Mouse (Mus musculus): Measurements from ENCODE around the gene Krtcap2. TPM values are rescaled to one million over a fixed set of nuclear protein-coding genes. Genes with fewer than 3 reads are reported as not detected.
A peak's percentile ranks its signal among the peaks of the same experiment; 100 is the strongest.

Gene Krtcap2
- total and polyA plus RNA-seq, 3 experiments, result 143 to 230 (median 180) TPM

GRCm38 (mm10) chr3:89202253-89203141 lies 43.3 kb upstream of the Krtcap2 start, which contains the start of gene Gba:
TSS of gene Gba (plus strand) at chr3:89202928.
- dilution Hi-C loops (cut with MboI; ENCODE audit: extremely low pct_ligation_motif_present, extremely low pct_unique_long_range_greater_than_20kb, low sequenced_read_pairs) (no loop called here), in situ Hi-C loops (cut with MboI; ENCODE audit: low pct_ligation_motif_present, low pct_unique_long_range_greater_than_20kb, low sequenced_read_pairs) (no loop called here)
- peak within 1 kb of the TSS; percentile 74 to 100 (median 75) for H3K4me3 ChIP-seq (replicated peaks in 1 of 3; ENCODE audit: low read depth in 2 of 3, low read length in 2 of 3, poor library complexity in 1 of 3)
- peaks cover 33 to 38% of the 10 kb centered on the region in 2 experiments for H3K36me3 ChIP-seq (replicated peaks in 1 of 2; ENCODE audit: control insufficient read depth in 1 of 2, insufficient read depth in 1 of 2, low read length in 1 of 2)
- peak within 1 kb of the TSS; percentile 97 for H3K9ac ChIP-seq (ENCODE audit: insufficient read depth, low read depth)
- peak; percentile 99 for TF ChIP-seq MAX (IDR thresholded peaks at IDR 0.05; ENCODE audit: low read length)
- no peak for TF ChIP-seq ZC3H11A (IDR thresholded peaks at IDR 0.05; ENCODE audit: low read depth, low read length)
- TF ChIP-seq TCF12 (IDR thresholded peaks at IDR 0.05; ENCODE audit: low read depth, low read length), result peak; percentile 55
- peak; percentile 98 for TF ChIP-seq ELF1 (IDR thresholded peaks at IDR 0.05; ENCODE audit: low read depth, low read length)
- TF ChIP-seq MAFK (IDR thresholded peaks at IDR 0.05; ENCODE audit: insufficient replicate concordance, low read length), result no peak
- TF ChIP-seq ZNF384 (IDR thresholded peaks at IDR 0.05; ENCODE audit: low read depth, low read length), result no peak
- TF ChIP-seq USF1 (IDR thresholded peaks at IDR 0.05; ENCODE audit: low read depth, low read length), result peak; percentile 100
- TF ChIP-seq KAT2A (IDR thresholded peaks at IDR 0.05; ENCODE audit: insufficient replicate concordance, low read length), result peak; percentile 89; the same call in 1 of the 2 replicates
- no peak for TF ChIP-seq SMC3 (IDR thresholded peaks at IDR 0.05; ENCODE audit: low read depth, low read length)
- TF ChIP-seq BHLHE40 (IDR thresholded peaks at IDR 0.05; ENCODE audit: low read depth, low read length), result peak; percentile 94
- TF ChIP-seq POLR2AphosphoS2 (IDR thresholded peaks at IDR 0.05; ENCODE audit: low read depth, low read length), result no peak
- TF ChIP-seq ZKSCAN1 (IDR thresholded peaks at IDR 0.05; ENCODE audit: borderline replicate concordance, low read depth, low read length), result no peak
- no peak; the same call in 1 of the 2 replicates for TF ChIP-seq GABPA (IDR thresholded peaks at IDR 0.05; ENCODE audit: insufficient replicate concordance, low read depth, low read length)
- peak; percentile 99 for TF ChIP-seq HCFC1 (IDR thresholded peaks at IDR 0.05; ENCODE audit: low read depth, low read length)
- no peak for TF ChIP-seq CTCF (conservative IDR thresholded peaks at IDR 0.05 in 1 of 2, IDR thresholded peaks at IDR 0.05 in 1 of 2; ENCODE audit: low read depth in 2 of 2, low read length in 2 of 2)
- TF ChIP-seq MXI1 (IDR thresholded peaks at IDR 0.05; ENCODE audit: low read depth, low read length), result peak; percentile 68; the same call in 1 of the 2 replicates
- no peak for TF ChIP-seq ETS1 (conservative IDR thresholded peaks at IDR 0.05; ENCODE audit: low read depth, low read length)
- peak; percentile 73 for TF ChIP-seq NRF1 (IDR thresholded peaks at IDR 0.05; ENCODE audit: low read depth, low read length)
- peak; percentile 60; the same call in 1 of the 2 replicates for TF ChIP-seq NELFE (IDR thresholded peaks at IDR 0.05; ENCODE audit: low read depth, low read length)
- TF ChIP-seq PAX5 (IDR thresholded peaks at IDR 0.05; ENCODE audit: low read length), result no peak
- TF ChIP-seq JUND (conservative IDR thresholded peaks at IDR 0.05; ENCODE audit: low read depth, low read length), result no peak
- peak; percentile 24; the same call in 1 of the 2 replicates for TF ChIP-seq MEF2A (IDR thresholded peaks at IDR 0.05; ENCODE audit: borderline replicate concordance, low read depth, low read length)
- no peak for TF ChIP-seq ZMIZ1 (IDR thresholded peaks at IDR 0.05; ENCODE audit: low read depth, low read length)
- TF ChIP-seq POLR2A (IDR thresholded peaks at IDR 0.05; ENCODE audit: low read depth, low read length), result peak; percentile 63
- TF ChIP-seq EP300 (IDR thresholded peaks at IDR 0.05; ENCODE audit: low read length), result no peak
- TF ChIP-seq RCOR1 (conservative IDR thresholded peaks at IDR 0.05; ENCODE audit: low read depth, low read length), result no peak; the same call in 1 of the 2 replicates
- TF ChIP-seq SIN3A (IDR thresholded peaks at IDR 0.05; ENCODE audit: low read length), result peak; percentile 100
- no peak for TF ChIP-seq E2F4 (IDR thresholded peaks at IDR 0.05; ENCODE audit: insufficient replicate concordance, low read depth, low read length)
- peak; percentile 100 for TF ChIP-seq USF2 (conservative IDR thresholded peaks at IDR 0.05; ENCODE audit: low read depth, low read length)
- no peak for TF ChIP-seq CHD2 (IDR thresholded peaks at IDR 0.05; ENCODE audit: low read length)
- no peak for TF ChIP-seq CHD1 (IDR thresholded peaks at IDR 0.05; ENCODE audit: low read depth, low read length)
- no peak for TF ChIP-seq RAD21 (IDR thresholded peaks at IDR 0.05; ENCODE audit: low read depth, low read length)
- TF ChIP-seq TBP (conservative IDR thresholded peaks at IDR 0.05; ENCODE audit: low read depth, low read length), result peak; percentile 52; the same call in 1 of the 2 replicates
- peaks cover 3 to 9% of the 10 kb centered on the region in 2 experiments for H3K4me1 ChIP-seq (ENCODE audit: control insufficient read depth in 1 of 2, insufficient read depth in 2 of 2)
- H3K27ac ChIP-seq (ENCODE audit: insufficient read depth, low read depth), result no peak within 1 kb of the TSS
- H3K4me2 ChIP-seq (ENCODE audit: insufficient read depth, low read depth, poor library complexity, severe bottlenecking), result peak within 1 kb of the TSS; percentile 86
- H3K9me3 ChIP-seq (replicated peaks; ENCODE audit: low read length), result no peaks in the 10 kb centered on the region
- DNase-seq (ENCODE audit: extremely low read depth), result peak; percentile 96
- H3K27me3 ChIP-seq (replicated peaks), result no peaks in the 10 kb centered on the region
- peaks cover 5% of the 10 kb centered on the region; the same call in 1 of the 2 replicates for H3K79me2 ChIP-seq (replicated peaks; ENCODE audit: control insufficient read depth, extremely low read depth, insufficient read depth, poor library complexity, severe bottlenecking)

Data from CH12.LX (cell line).